Mouse (Mus musculus) neural tube, embryonic 13.5 days (tissue): ENCODE measurements around the gene Nudcd2. TPM values are rescaled to one million over a fixed set of nuclear protein-coding genes. Genes with fewer than 3 reads are reported as not detected.
"Not testable (repeated sequence)": the region's sequence is repeated elsewhere in the genome, so short reads cannot be mapped to it uniquely, and the experiment has no call there.

ENCODE experiments used
- ATAC-seq: fragments of 200-750 bp; cut with Nextera tagmentation; 2 replicates; pipeline ENCODE4 v1.8.0; 2017; ENCODE audit warnings: low read depth, mild to moderate bottlenecking, moderate TSS enrichment, moderate library complexity
- H3K27ac ChIP-seq: fragments of 300-500 bp; sonication (generic); replicated peaks from 2 replicates; pipeline ENCODE4 v1.5.1; 2015; ENCODE audit warnings: moderate library complexity, mild to moderate bottlenecking, inconsistent platforms
- H3K27me3 ChIP-seq: fragments of 300-500 bp; sonication (generic); 2 replicates; pipeline ENCODE4 v1.6.1; 2015; ENCODE audit warnings: mild to moderate bottlenecking, inconsistent platforms
- H3K36me3 ChIP-seq: fragments of 300-500 bp; sonication (generic); 2 replicates; pipeline ENCODE4 v1.6.1; 2015; ENCODE audit warnings: mild to moderate bottlenecking, inconsistent platforms
- H3K4me1 ChIP-seq: fragments of 300-500 bp; sonication (generic); replicated peaks from 2 replicates; pipeline ENCODE4 v1.6.1; 2015; ENCODE audit warnings: inconsistent platforms
- H3K4me2 ChIP-seq: fragments of 300-500 bp; sonication (generic); 2 replicates; pipeline ENCODE4 v1.6.1; 2015; ENCODE audit warnings: inconsistent platforms, mild to moderate bottlenecking, moderate library complexity
- H3K4me3 ChIP-seq: fragments of 300-500 bp; sonication (generic); 2 replicates; pipeline ENCODE4 v1.5.1; 2015; ENCODE audit warnings: mild to moderate bottlenecking, inconsistent platforms
- H3K9ac ChIP-seq: fragments of 300-500 bp; sonication (generic); 2 replicates; pipeline ENCODE4 v1.6.1; 2015; ENCODE audit warnings: moderate library complexity, mild to moderate bottlenecking, inconsistent platforms
- H3K9me3 ChIP-seq: fragments of 300-500 bp; sonication (generic); 2 replicates; pipeline ENCODE4 v1.6.1; 2016; ENCODE audit warnings: inconsistent platforms
- WGBS: fragments of 180-500 bp; shearing (Covaris S2); methylation state at CpG from one replicate; pipeline ENCODE4 v1.1.7; 2015; 5-methylcytosine and 5-hydroxymethylcytosine counted together
- polyA plus RNA-seq: library from polyadenylated mRNA; unstranded; fragments of >200 nt; fragmentation: Nextera tagmentation; extraction: Ambion mirVana; gene quantifications from 2 replicates; pipeline ENCODE4 v1.2.1, GENCODE M21; 2015

The Nudcd2 gene
- polyA plus RNA-seq = 70.9 and 81.8 TPM in 2 replicates

- peak within 1 kb of the TSS; percentile 82 for H3K4me2 ChIP-seq
- H3K36me3 ChIP-seq = peaks cover 22% of the 10 kb centered on the region
- peak; percentile 99 for ATAC-seq
- WGBS = under 1% methylated on average over 52 of the region's 52 CpGs
- H3K9me3 ChIP-seq = no peaks in the 10 kb centered on the region
- peaks cover 30% of the 10 kb centered on the region for H3K4me1 ChIP-seq
- H3K9ac ChIP-seq = peak within 1 kb of the TSS; percentile 87
- H3K4me3 ChIP-seq = peak within 1 kb of the TSS; percentile 70
- H3K27me3 ChIP-seq = no peaks in the 10 kb centered on the region
- peak within 1 kb of the TSS; percentile 80 for H3K27ac ChIP-seq
These were observed at the start of gene Nudcd2, which contains the start of gene Hmmr for GRCm38 (mm10) chr11:40733339-40734174. Gene Nudcd2, plus strand, starts transcription at chr11:40733667. Gene Hmmr, minus strand, starts transcription at chr11:40733422.

GRCm38 (mm10) chr11:40690444-40691127, 42.9 kb upstream of the Nudcd2 start:
- Histone ChIP-seq H3K27ac (no peak overlapping the region), H3K9me3 (no peaks in the 10 kb centered on the region), H3K9ac (0 out of 2 replicates have a peak overlapping the region, but pooled peaks have one; percentile 83), H3K27me3 (no peaks in the 10 kb centered on the region), H3K4me1 (peaks cover 41% of the 10 kb centered on the region), H3K36me3 (peaks cover 18% of the 10 kb centered on the region), H3K4me2 (peak overlapping the region; percentile 94), H3K4me3 (0 out of 2 replicates have a peak overlapping the region, but pooled peaks have one; percentile 91)
- 75% methylated on average over 5 of the region's 5 CpGs for WGBS
- no peak for ATAC-seq

- Histone ChIP-seq H3K4me3 (peak overlapping the region; percentile 91), H3K9ac (peak overlapping the region; percentile 83), H3K9me3 (no peaks in the 10 kb centered on the region), H3K4me1 (peaks cover 41% of the 10 kb centered on the region), H3K36me3 (peaks cover 5% of the 10 kb centered on the region), H3K27me3 (no peaks in the 10 kb centered on the region), H3K4me2 (peak overlapping the region; percentile 94), H3K27ac (peak overlapping the region; percentile 94)
- WGBS = under 1% methylated on average over 26 of the region's 28 CpGs
- peak; percentile 74 for ATAC-seq
These were observed 41.4 kb upstream of the Nudcd2 start for GRCm38 (mm10) chr11:40692101-40692509.

GRCm38 (mm10) chr11:40692511-40693365, 40.7 kb upstream of the Nudcd2 start:
- H3K4me3 ChIP-seq = peak overlapping the region; percentile 91
- peak; percentile 97 for ATAC-seq
- H3K9me3 ChIP-seq = no peaks in the 10 kb centered on the region
- H3K27me3 ChIP-seq = no peaks in the 10 kb centered on the region
- H3K9ac ChIP-seq = peak overlapping the region; percentile 83
- peak overlapping the region; percentile 94 for H3K4me2 ChIP-seq
- H3K27ac ChIP-seq = peak overlapping the region; percentile 94
- no peaks in the 10 kb centered on the region for H3K36me3 ChIP-seq
- under 1% methylated on average over 36 of the region's 36 CpGs for WGBS
- peaks cover 41% of the 10 kb centered on the region for H3K4me1 ChIP-seq

GRCm38 (mm10) chr11:40693366-40693951, 40.0 kb upstream of the Nudcd2 start:
- ATAC-seq = peak; percentile 21; the same call in 1 of the 2 replicates

GRCm38 (mm10) chr11:40694311-40695087, 39.0 kb upstream of the Nudcd2 start:
- peak overlapping the region; percentile 94 for H3K27ac ChIP-seq
- H3K36me3 ChIP-seq = no peaks in the 10 kb centered on the region
- no peaks in the 10 kb centered on the region for H3K9me3 ChIP-seq
- ATAC-seq = peak; percentile 55
- peak overlapping the region; percentile 94 for H3K4me2 ChIP-seq
- H3K27me3 ChIP-seq = no peaks in the 10 kb centered on the region
- peak overlapping the region; percentile 91 for H3K4me3 ChIP-seq
- peak overlapping the region; percentile 81 for H3K9ac ChIP-seq
- peaks cover 41% of the 10 kb centered on the region for H3K4me1 ChIP-seq
- WGBS = under 1% methylated on average over 31 of the region's 31 CpGs

More at GRCm38 (mm10) chr11:40693366-40693951, 40.0 kb upstream of the Nudcd2 start:
- Histone ChIP-seq H3K9ac (peak overlapping the region; percentile 81), H3K36me3 (no peaks in the 10 kb centered on the region), H3K27ac (peak overlapping the region; percentile 94), H3K27me3 (no peaks in the 10 kb centered on the region), H3K4me2 (peak overlapping the region; percentile 94), H3K4me3 (peak overlapping the region; percentile 91), H3K4me1 (peaks cover 41% of the 10 kb centered on the region), H3K9me3 (no peaks in the 10 kb centered on the region)
- 1% methylated on average over 16 of the region's 16 CpGs for WGBS

GRCm38 (mm10) chr11:40695103-40695502, 38.4 kb upstream of the Nudcd2 start, which contains the start of gene Mat2b:
Gene Mat2b, minus strand, starts transcription at chr11:40695203.
- Histone ChIP-seq H3K27me3 (no peaks in the 10 kb centered on the region), H3K4me1 (peaks cover 35% of the 10 kb centered on the region), H3K4me3 (peak within 1 kb of the TSS; percentile 91), H3K9me3 (no peaks in the 10 kb centered on the region), H3K9ac (peak within 1 kb of the TSS; percentile 81), H3K4me2 (peak within 1 kb of the TSS; percentile 94), H3K36me3 (no peaks in the 10 kb centered on the region), H3K27ac (peak within 1 kb of the TSS; percentile 94)
- 84% methylated on average over 8 of the region's 9 CpGs for WGBS
- ATAC-seq = no peak

- not testable (repeated sequence) for H3K4me2 ChIP-seq, H3K9me3 ChIP-seq, ATAC-seq, H3K27me3 ChIP-seq, H3K4me1 ChIP-seq, H3K9ac ChIP-seq, H3K27ac ChIP-seq, H3K4me3 ChIP-seq
- peaks cover 12% of the 10 kb centered on the region for H3K36me3 ChIP-seq
- 84% methylated on average over 6 of the region's 6 CpGs for WGBS
These were observed 23.6 kb upstream of the Nudcd2 start for GRCm38 (mm10) chr11:40709899-40710298.

- Histone ChIP-seq H3K4me1 (no peaks in the 10 kb centered on the region), H3K36me3 (peaks cover 29% of the 10 kb centered on the region), H3K27ac (no peak overlapping the region), H3K9me3 (no peaks in the 10 kb centered on the region), H3K4me3 (no peak overlapping the region), H3K27me3 (no peaks in the 10 kb centered on the region), H3K9ac (no peak overlapping the region), H3K4me2 (no peak overlapping the region)
- ATAC-seq = no peak
- 77% methylated on average over 8 of the region's 8 CpGs for WGBS
These were observed 19.6 kb upstream of the Nudcd2 start for GRCm38 (mm10) chr11:40713858-40714257.

- H3K9ac ChIP-seq = no peak overlapping the region
- WGBS = 96% methylated on average over 5 of the region's 5 CpGs
- no peaks in the 10 kb centered on the region for H3K9me3 ChIP-seq
- peaks cover 23% of the 10 kb centered on the region for H3K36me3 ChIP-seq
- no peak overlapping the region for H3K27ac ChIP-seq
- H3K4me1 ChIP-seq = no peaks in the 10 kb centered on the region
- H3K4me2 ChIP-seq = no peak overlapping the region
- H3K27me3 ChIP-seq = no peaks in the 10 kb centered on the region
- H3K4me3 ChIP-seq = no peak overlapping the region
- no peak for ATAC-seq
These were observed 17.9 kb upstream of the Nudcd2 start for GRCm38 (mm10) chr11:40715524-40715923.
